Mouse (Mus musculus) lung, embryonic 16.5 days (tissue): ENCODE measurements around the gene Lrrtm3. TPM values are rescaled to one million over a fixed set of nuclear protein-coding genes. Genes with fewer than 3 reads are reported as not detected.

Experiments
- ATAC-seq: fragments of 200-750 bp; cut with Nextera tagmentation; 2 replicates; pipeline ENCODE4 v1.8.0; 2017; ENCODE audit warnings: low read depth, mild to moderate bottlenecking, moderate library complexity
- H3K27ac ChIP-seq: fragments of 300-500 bp; sonication (generic); 2 replicates; pipeline ENCODE4 v1.5.1; 2014; ENCODE audit warnings: mild to moderate bottlenecking, control low read depth, low read length
- H3K27me3 ChIP-seq: fragments of 300-500 bp; sonication (generic); 2 replicates; pipeline ENCODE4 v1.6.1; 2014; ENCODE audit warnings: low read depth, low read length, mixed read lengths; ENCODE audit not compliant: control insufficient read depth, insufficient read depth
- H3K36me3 ChIP-seq: fragments of 300-500 bp; sonication (generic); 2 replicates; pipeline ENCODE4 v1.6.1; 2014; ENCODE audit warnings: low read length; ENCODE audit not compliant: control insufficient read depth, insufficient read depth
- H3K4me1 ChIP-seq: fragments of 300-500 bp; sonication (generic); replicated peaks from 2 replicates; pipeline ENCODE4 v1.6.1; 2014; ENCODE audit warnings: low read length, mixed read lengths; ENCODE audit not compliant: control insufficient read depth, insufficient read depth
- H3K4me2 ChIP-seq: fragments of 300-500 bp; sonication (generic); 2 replicates; pipeline ENCODE4 v1.6.1; 2014; ENCODE audit warnings: low read depth, low read length, control low read depth
- H3K4me3 ChIP-seq: fragments of 300-500 bp; sonication (generic); 2 replicates; pipeline ENCODE4 v1.5.1; 2014; ENCODE audit warnings: mild to moderate bottlenecking, low read length, control low read depth
- H3K9ac ChIP-seq: fragments of 300-500 bp; sonication (generic); 2 replicates; pipeline ENCODE4 v1.6.1; 2014; ENCODE audit warnings: low read length, control low read depth
- H3K9me3 ChIP-seq: fragments of 300-500 bp; sonication (generic); 2 replicates; pipeline ENCODE4 v1.6.1; 2016; ENCODE audit warnings: low read length; ENCODE audit not compliant: control insufficient read depth
- WGBS: fragments of 180-500 bp; shearing (Covaris S2); extraction: QIAGEN DNeasy Blood & Tissue Kit; methylation state at CpG from one replicate; pipeline ENCODE4 v1.1.7; 2014; 5-methylcytosine and 5-hydroxymethylcytosine counted together
- polyA plus RNA-seq: library from polyadenylated mRNA; unstranded; fragments of >200 nt; fragmentation: Nextera tagmentation; extraction: Ambion mirVana; gene quantifications from 2 replicates; pipeline ENCODE4 v1.2.1, GENCODE M21; 2015

The Lrrtm3 gene
- polyA plus RNA-seq, 1 experiment from 2014 or later = 2.6 TPM

- H3K36me3 ChIP-seq = no peaks in the 10 kb centered on the region
- ATAC-seq = no peak
- no peak overlapping the region for H3K27ac ChIP-seq
- no peaks in the 10 kb centered on the region for H3K9me3 ChIP-seq
- no peak overlapping the region for H3K4me2 ChIP-seq
- no peaks in the 10 kb centered on the region for H3K4me1 ChIP-seq
- no peak overlapping the region for H3K9ac ChIP-seq
- no peak overlapping the region for H3K4me3 ChIP-seq
- WGBS = 92% methylated on average over 1 of the region's 1 CpGs
- H3K27me3 ChIP-seq = no peaks in the 10 kb centered on the region
These were observed 69.7 kb downstream of the Lrrtm3 start for GRCm38 (mm10) chr10:64020347-64020746.

- H3K36me3 ChIP-seq = no peaks in the 10 kb centered on the region
- no peak overlapping the region for H3K27ac ChIP-seq
- H3K4me3 ChIP-seq = no peak overlapping the region
- no peak overlapping the region for H3K9ac ChIP-seq
- no peak for ATAC-seq
- H3K27me3 ChIP-seq = no peaks in the 10 kb centered on the region
- WGBS = 75% methylated on average over 9 of the region's 9 CpGs
- no peak overlapping the region for H3K4me2 ChIP-seq
- H3K9me3 ChIP-seq = no peaks in the 10 kb centered on the region
- no peaks in the 10 kb centered on the region for H3K4me1 ChIP-seq
These were observed 88.1 kb downstream of the Lrrtm3 start for GRCm38 (mm10) chr10:64001996-64002395.

- no peaks in the 10 kb centered on the region for H3K27me3 ChIP-seq
- H3K27ac ChIP-seq = no peak overlapping the region
- WGBS = 55% methylated on average over 6 of the region's 6 CpGs
- H3K4me3 ChIP-seq = no peak overlapping the region
- H3K9ac ChIP-seq = no peak overlapping the region
- no peak for ATAC-seq
- H3K9me3 ChIP-seq = no peaks in the 10 kb centered on the region
- H3K4me1 ChIP-seq = no peaks in the 10 kb centered on the region
- no peak overlapping the region for H3K4me2 ChIP-seq
- H3K36me3 ChIP-seq = no peaks in the 10 kb centered on the region
These were observed 88.5 kb downstream of the Lrrtm3 start for GRCm38 (mm10) chr10:64001531-64001930.

- no peak overlapping the region for H3K4me2 ChIP-seq
- H3K4me3 ChIP-seq = no peak overlapping the region
- H3K4me1 ChIP-seq = no peaks in the 10 kb centered on the region
- no peaks in the 10 kb centered on the region for H3K9me3 ChIP-seq
- no peaks in the 10 kb centered on the region for H3K36me3 ChIP-seq
- H3K9ac ChIP-seq = no peak overlapping the region
- ATAC-seq = no peak
- no peak overlapping the region for H3K27ac ChIP-seq
- H3K27me3 ChIP-seq = no peaks in the 10 kb centered on the region
- WGBS = 66% methylated on average over 5 of the region's 5 CpGs
These were observed 95.8 kb downstream of the Lrrtm3 start for GRCm38 (mm10) chr10:63994251-63994650.

- no peak for ATAC-seq
These were observed 104.5 kb downstream of the Lrrtm3 start for GRCm38 (mm10) chr10:63985576-63985975.

GRCm38 (mm10) chr10:63979410-63979809 is 110.7 kb downstream of the Lrrtm3 start:
- H3K4me2 ChIP-seq = no peak overlapping the region
- H3K4me1 ChIP-seq = peaks cover 7% of the 10 kb centered on the region; the same call in 1 of the 2 replicates
- no peak overlapping the region for H3K27ac ChIP-seq
- 61% methylated on average over 2 of the region's 2 CpGs for WGBS
- no peaks in the 10 kb centered on the region for H3K36me3 ChIP-seq
- ATAC-seq = 0 out of 2 replicates have a peak, but pooled peaks have one; percentile 26
- no peak overlapping the region for H3K4me3 ChIP-seq
- no peak overlapping the region for H3K9ac ChIP-seq
- H3K9me3 ChIP-seq = no peaks in the 10 kb centered on the region
- H3K27me3 ChIP-seq = no peaks in the 10 kb centered on the region

More at GRCm38 (mm10) chr10:63985576-63985975, 104.5 kb downstream of the Lrrtm3 start:
- WGBS = 53% methylated on average over 4 of the region's 4 CpGs
- Histone ChIP-seq H3K4me1 (no peaks in the 10 kb centered on the region), H3K4me3 (no peak overlapping the region), H3K27me3 (no peaks in the 10 kb centered on the region), H3K27ac (no peak overlapping the region), H3K4me2 (no peak overlapping the region), H3K9ac (no peak overlapping the region), H3K9me3 (no peaks in the 10 kb centered on the region), H3K36me3 (no peaks in the 10 kb centered on the region)

GRCm38 (mm10) chr10:63978969-63979368 is 111.1 kb downstream of the Lrrtm3 start:
- Histone ChIP-seq H3K27me3 (no peaks in the 10 kb centered on the region), H3K4me1 (peaks cover 7% of the 10 kb centered on the region; the same call in 1 of the 2 replicates), H3K9ac (no peak overlapping the region), H3K36me3 (no peaks in the 10 kb centered on the region), H3K27ac (no peak overlapping the region), H3K4me2 (no peak overlapping the region), H3K4me3 (no peak overlapping the region), H3K9me3 (no peaks in the 10 kb centered on the region)
- WGBS = 62% methylated on average over 5 of the region's 5 CpGs
- ATAC-seq = no peak

- WGBS = 31% methylated on average over 3 of the region's 3 CpGs
- H3K36me3 ChIP-seq = no peaks in the 10 kb centered on the region
- H3K9me3 ChIP-seq = no peaks in the 10 kb centered on the region
- peaks cover 7% of the 10 kb centered on the region; the same call in 1 of the 2 replicates for H3K4me1 ChIP-seq
- no peak for ATAC-seq
- no peak overlapping the region for H3K4me3 ChIP-seq
- no peak overlapping the region for H3K4me2 ChIP-seq
- no peak overlapping the region for H3K27ac ChIP-seq
- H3K27me3 ChIP-seq = no peaks in the 10 kb centered on the region
- H3K9ac ChIP-seq = no peak overlapping the region
These were observed 111.5 kb downstream of the Lrrtm3 start for GRCm38 (mm10) chr10:63978535-63978934.

GRCm38 (mm10) chr10:63978101-63978500 is 112.0 kb downstream of the Lrrtm3 start:
- Histone ChIP-seq H3K9ac (peak overlapping the region; percentile 45), H3K27ac (no peak overlapping the region), H3K4me3 (no peak overlapping the region), H3K4me1 (peaks cover 7% of the 10 kb centered on the region; the same call in 1 of the 2 replicates), H3K36me3 (no peaks in the 10 kb centered on the region), H3K9me3 (no peaks in the 10 kb centered on the region), H3K27me3 (no peaks in the 10 kb centered on the region), H3K4me2 (peak overlapping the region; percentile 45)
- 20% methylated on average over 11 of the region's 11 CpGs for WGBS
- ATAC-seq = no peak

GRCm38 (mm10) chr10:63972300-63972699 is 117.8 kb downstream of the Lrrtm3 start:
- peak; percentile 62; the same call in 1 of the 2 replicates for ATAC-seq
- no peaks in the 10 kb centered on the region for H3K9me3 ChIP-seq
- H3K4me1 ChIP-seq = 0 out of 2 replicates have a peak, but pooled peaks cover 2% of the 10 kb centered on the region
- 69% methylated on average over 2 of the region's 2 CpGs for WGBS
- no peak overlapping the region for H3K4me2 ChIP-seq
- H3K27ac ChIP-seq = no peak overlapping the region
- H3K9ac ChIP-seq = no peak overlapping the region
- H3K36me3 ChIP-seq = no peaks in the 10 kb centered on the region
- H3K4me3 ChIP-seq = no peak overlapping the region
- H3K27me3 ChIP-seq = no peaks in the 10 kb centered on the region
